Mouse (Mus musculus) cerebellum, postnatal 4 days (tissue): ENCODE data around the gene Ralgps2.

Experiments used
- DNase-seq, 2 experiments: peaks; one replicate each; pipeline ENCODE4 v3.0.0; 2022; ENCODE audit warnings: low spot score in 2 of 2, mixed read lengths in 1 of 2

The Ralgps2 gene

GRCm38 (mm10) chr1:156905660-156906059 lies 33.8 kb downstream of the Ralgps2 start:
- no peak for DNase-seq

DNA sequence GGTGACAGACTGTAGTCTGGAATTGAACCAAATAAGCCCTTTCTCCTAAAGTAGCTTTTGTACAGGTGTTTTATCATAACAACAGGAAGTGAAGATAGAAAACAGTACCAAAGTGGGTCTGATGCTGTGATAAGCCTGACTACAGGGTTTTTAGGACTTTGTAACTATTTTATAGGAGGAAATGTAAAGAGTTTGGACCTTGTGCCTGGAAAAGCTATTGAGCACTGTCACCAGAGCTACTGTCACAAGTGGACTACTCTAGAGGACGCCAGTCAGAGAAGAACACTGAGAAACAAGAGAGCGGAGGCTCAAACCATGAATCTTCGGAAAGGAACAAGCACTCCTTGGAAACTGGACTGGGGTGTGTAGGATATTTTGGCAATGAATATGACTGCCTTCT lies 35.5 kb downstream of the Ralgps2 start:
- no peak for DNase-seq

- no peak for DNase-seq
Observed at GRCm38 (mm10) chr1:156901689-156902088, 37.7 kb downstream of the Ralgps2 start.

GRCm38 (mm10) chr1:156891561-156891960 lies 47.9 kb downstream of the Ralgps2 start:
- no peak for DNase-seq

- DNase-seq: no peak
Observed at GRCm38 (mm10) chr1:156888830-156889229, 50.6 kb downstream of the Ralgps2 start.

GRCm38 (mm10) chr1:156885879-156886278 lies 53.5 kb downstream of the Ralgps2 start:
- DNase-seq: no peak

DNA sequence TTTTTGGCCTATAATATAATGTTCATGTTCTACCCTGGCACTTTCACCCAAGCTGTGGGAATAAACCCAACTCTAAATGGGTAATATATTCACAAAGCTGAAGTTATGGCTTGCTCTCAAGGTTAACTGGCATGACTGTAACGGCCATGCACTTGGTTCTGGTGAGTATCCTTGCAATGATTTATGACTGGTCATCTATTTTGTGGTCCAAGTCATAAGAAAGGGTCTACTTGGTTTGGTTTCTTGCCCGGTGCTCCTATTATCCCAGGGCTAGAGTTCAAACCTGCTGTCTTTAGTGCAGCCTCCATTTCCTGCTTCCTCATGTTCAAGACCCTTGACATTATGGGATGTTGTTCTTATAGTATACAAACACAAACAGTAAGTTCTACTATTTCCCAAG lies 54.6 kb downstream of the Ralgps2 start:
- no peak for DNase-seq

DNA sequence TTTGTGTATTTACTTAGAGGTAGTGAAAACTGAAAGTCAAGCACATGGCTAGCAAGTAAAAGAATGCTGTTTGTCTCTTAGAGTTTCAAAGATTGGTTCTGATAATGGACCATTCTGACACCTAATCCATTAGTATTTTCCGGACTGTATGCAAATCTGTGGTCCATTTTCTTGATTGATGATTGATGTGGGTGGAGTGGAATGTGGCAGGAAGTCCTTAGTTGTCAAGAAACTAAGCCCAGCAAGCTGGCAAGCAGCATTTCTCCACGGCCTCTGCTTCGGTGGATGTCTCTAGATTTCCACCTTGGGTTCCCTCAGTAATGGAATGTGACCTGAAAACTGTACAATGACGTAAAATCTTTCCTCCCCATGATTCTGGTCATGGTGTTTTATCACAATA lies 68.8 kb downstream of the Ralgps2 start:
- DNase-seq: no peak

- DNase-seq: no peak
Observed at GRCm38 (mm10) chr1:156870028-156870427, 69.4 kb downstream of the Ralgps2 start.

GRCm38 (mm10) chr1:156864240-156864639 lies 75.2 kb downstream of the Ralgps2 start:
- no peak for DNase-seq

DNA sequence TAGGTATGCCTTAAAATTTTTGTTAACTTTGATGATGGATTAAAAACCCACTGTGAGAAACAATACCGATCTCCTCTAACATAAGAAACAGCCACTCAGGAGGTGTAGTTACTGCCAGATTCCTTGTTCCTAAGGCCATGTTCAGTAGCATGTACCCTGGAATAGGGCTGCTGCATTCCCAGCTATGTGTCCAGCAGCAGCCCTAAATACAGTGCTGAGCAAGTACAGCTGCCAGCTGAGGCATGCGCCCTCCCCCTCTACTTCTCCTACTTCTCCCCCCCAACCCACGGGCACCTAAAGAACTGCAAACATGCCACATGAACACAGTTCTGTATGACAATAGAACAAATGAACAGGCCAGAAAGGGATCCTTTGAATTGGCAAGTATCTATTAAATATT lies 75.7 kb downstream of the Ralgps2 start:
- DNase-seq: no peak

DNA sequence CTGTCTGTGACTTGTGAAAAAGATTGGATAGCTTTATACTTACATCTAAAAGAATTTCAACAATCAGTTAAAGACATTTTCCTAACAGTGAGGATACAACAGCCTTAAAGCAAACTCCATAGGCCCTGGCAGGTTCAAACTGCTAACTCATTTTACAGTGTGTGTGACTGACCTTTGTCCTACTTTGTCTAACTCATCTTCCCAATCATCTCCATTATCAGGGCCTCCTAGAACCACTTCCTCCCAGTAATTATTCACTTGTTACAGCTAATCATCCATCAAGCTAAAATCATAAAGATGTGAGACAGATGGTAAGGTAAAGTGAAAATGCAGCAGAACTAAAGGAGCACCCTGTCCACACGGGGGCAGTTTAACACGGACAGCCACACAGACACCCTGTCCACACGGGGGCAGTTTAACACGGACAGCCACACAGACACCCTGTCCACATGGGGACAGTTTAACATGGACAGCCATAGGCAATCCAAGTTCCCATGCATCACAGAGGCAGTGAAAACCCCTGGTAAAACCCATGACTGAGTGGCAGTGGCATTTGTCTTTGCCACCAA lies 77.9 kb downstream of the Ralgps2 start:
- no peak for DNase-seq

GRCm38 (mm10) chr1:156860266-156860665 lies 79.2 kb downstream of the Ralgps2 start:
- no peak for DNase-seq

GRCm38 (mm10) chr1:156859711-156860250 lies 79.6 kb downstream of the Ralgps2 start:
- no peak for DNase-seq

DNA sequence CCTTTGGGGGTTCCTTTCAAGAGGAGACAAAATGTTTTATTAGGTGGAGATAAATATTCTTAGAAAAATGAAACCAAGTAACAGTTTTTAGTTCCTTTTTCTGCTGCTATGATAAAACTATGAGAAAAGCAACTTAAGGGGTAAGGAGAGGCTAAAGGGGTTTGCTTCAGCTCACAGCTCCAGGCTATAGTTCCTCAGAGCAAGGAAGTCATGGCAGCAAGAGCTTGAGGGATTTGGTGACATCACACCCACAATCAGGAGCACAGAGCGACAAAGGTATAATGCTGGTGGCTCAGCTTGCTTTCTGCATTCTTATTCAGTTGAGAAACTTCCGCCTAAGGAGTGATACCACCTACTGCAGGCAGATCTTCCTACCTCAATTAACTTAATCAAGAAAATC lies 80.3 kb downstream of the Ralgps2 start:
- no peak for DNase-seq

DNA sequence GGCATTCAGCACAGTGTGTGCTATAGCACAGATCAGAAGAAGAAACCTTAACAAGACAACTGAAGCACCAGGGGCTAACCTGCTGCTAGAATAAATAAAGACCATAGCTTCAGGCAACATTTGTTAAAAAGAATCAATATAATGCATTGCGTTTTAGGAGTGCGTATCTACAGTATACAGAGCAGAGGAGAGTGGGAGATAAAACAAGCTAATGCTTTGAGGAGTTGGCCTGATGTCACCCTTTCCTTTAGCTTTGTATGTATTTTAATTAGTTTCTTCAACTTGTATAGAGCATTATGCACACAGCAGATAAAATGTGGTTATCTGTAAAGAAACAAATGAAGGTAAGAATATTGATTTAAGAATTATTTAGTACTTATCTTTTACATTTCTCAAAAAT lies 82.8 kb downstream of the Ralgps2 start:
- no peak for DNase-seq

DNA sequence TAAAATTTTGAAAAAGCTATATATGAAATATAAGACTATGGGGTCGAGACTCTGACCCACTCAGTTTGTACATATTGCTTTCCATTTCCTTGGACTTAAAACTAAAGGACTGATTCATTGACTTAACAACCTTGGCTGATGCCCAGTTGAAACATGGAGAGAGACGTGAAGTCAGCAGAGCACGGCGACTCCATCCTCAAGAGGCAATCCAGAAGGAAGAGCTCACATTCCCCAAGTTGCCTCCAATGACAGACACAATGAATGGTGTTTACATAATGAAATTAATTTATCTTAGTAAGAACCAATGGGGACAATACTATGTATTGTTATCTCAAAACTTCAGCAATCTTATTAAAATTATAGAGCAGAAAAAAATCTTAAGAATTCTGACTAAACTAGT lies 84.9 kb downstream of the Ralgps2 start:
- DNase-seq: no peak

DNA sequence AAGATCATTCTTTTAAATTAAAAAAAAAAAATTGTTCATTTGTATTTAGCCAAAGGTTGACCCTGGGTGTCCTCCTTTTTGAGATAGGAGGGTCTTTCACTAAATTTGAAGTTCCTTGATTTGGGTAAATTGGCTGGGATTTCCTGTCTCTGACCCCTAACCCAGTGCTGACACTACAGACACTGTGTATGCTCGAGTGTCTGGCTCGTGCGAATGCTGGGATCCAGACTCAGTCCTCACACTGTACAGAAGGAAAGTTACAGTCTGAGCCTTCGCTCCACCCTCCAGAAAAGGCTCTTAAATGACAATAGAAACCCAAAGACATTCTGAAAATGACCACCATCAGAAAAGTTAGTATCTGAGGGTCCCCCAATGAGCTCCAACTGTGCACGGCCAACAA lies 86.6 kb downstream of the Ralgps2 start:
- DNase-seq: no peak

DNA sequence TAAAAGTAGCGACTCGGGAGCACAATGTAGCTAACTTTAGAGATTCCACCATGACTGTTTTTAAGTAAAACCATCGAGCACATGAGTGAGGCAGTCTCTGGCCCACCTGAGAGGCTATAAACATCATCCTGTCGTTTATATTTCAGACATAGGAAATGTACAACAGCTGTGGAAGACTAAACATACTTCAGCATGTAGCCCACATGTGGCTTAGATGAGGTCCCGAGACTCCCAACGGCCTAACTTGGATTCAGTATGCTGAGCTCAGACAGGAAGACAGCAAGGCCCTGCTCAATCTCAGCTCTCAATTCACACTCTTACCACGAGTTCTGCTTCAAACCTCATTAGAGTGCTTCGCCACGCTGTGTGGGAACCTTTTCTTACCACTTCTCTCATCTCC lies 87.0 kb downstream of the Ralgps2 start:
- no peak for DNase-seq

GRCm38 (mm10) chr1:156847098-156847497 lies 92.3 kb downstream of the Ralgps2 start:
- no peak for DNase-seq

DNA sequence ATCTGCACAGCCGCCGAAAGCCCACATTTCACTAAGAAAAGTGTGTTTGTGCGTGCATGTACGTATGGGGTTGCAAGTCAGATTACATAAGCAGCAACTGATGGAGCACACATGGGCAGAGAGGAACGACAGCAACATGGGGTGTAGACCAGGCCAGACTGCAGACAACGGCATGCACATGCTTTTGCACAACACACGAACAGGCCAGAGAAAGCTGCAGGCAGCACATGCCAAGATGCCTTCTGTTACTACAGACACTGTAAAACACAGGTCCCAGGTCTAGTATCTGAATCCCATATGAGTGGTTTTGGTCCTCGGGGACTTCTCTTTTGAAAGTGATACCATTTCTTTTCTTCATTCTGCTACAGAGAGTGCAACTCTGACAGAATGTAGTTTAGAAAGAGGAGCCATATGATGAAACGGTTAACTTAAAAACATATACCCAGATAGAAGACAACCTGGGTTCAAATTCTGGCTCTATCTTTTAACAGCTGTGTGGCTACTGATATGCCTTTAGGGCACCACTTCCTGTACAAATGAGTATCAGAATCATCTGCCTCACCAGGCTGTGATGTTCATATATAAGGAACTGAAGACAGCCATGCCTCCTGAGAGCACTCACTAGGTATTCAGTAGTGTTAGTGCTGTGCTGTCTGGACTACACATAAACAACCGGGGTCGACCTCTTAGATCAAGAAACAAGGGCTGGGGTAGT lies 97.6 kb downstream of the Ralgps2 start:
- no peak for DNase-seq

GRCm38 (mm10) chr1:156838695-156839094 lies 100.7 kb downstream of the Ralgps2 start:
- DNase-seq: no peak

- DNase-seq: no peak
Observed at GRCm38 (mm10) chr1:156838177-156838576, 101.2 kb downstream of the Ralgps2 start, which contains the start of gene Angptl1. Angptl1 (plus strand) TSS chr1:156838562.
